Mouse (Mus musculus): ENCODE data around the gene Tmem101.

DNA sequence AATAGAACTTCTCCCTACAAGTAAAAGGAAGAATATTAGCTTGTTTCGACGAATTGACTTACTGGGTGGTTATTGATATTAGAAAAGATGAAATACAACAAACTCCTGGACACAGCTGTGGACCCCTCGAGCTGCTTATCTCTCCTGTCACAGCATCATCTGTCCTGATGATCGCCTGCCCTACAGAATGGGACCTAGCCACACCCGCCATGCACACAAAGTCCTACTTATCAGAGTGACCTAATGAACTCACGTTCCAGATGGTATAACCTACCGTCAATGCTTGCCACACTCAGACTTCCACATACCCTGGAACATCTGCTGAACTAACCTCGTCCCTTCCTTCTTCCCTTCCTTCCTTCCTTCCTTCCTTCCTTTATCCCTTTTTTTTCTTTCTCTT, 40.0 kb downstream of the Tmem101 start:
- TF ChIP-seq CTCF (IDR thresholded peaks at IDR 0.05; ENCODE audit: control insufficient read depth, insufficient read depth, insufficient read length) (no peak), FOSL1 (IDR thresholded peaks at IDR 0.05; ENCODE audit: insufficient read depth, low read length, poor library complexity, severe bottlenecking) (no peak), MYOD1 (IDR thresholded peaks at IDR 0.05; ENCODE audit: control insufficient read depth, insufficient read length, low read depth) (no peak), USF1 (IDR thresholded peaks at IDR 0.05; ENCODE audit: low read depth) (no peak), MAX (IDR thresholded peaks at IDR 0.05) (no peak), MYOG (IDR thresholded peaks at IDR 0.05; ENCODE audit: control insufficient read depth, extremely low read depth, insufficient read length) (no peak)

Data from C2C12 (cell line).